Mouse (Mus musculus) C2C12 (cell line): ENCODE results near the gene Gm13285.
"Not testable (repeated sequence)": the region's sequence is repeated elsewhere in the genome, so short reads cannot be mapped to it uniquely, and the experiment has no call there.

Experiments used
- CEBPB ChIP-seq: IDR thresholded peaks from one replicate; pipeline ENCODE4 v1.6.1; 2011; ENCODE audit warnings: low read depth, mild to moderate bottlenecking, control low read depth, moderate library complexity
- CTCF ChIP-seq: IDR thresholded peaks from one replicate; pipeline ENCODE4 v1.5.1; 2011; ENCODE audit not compliant: control insufficient read depth, insufficient read depth, insufficient read length
- MAX ChIP-seq: IDR thresholded peaks from one replicate; pipeline ENCODE4 v1.6.1; 2011; ENCODE audit warnings: mild to moderate bottlenecking, control low read depth
- MYOD1 ChIP-seq: IDR thresholded peaks from one replicate; pipeline ENCODE4 v1.6.1; 2011; ENCODE audit warnings: low read depth; ENCODE audit not compliant: control insufficient read depth, insufficient read length
- MYOG ChIP-seq: IDR thresholded peaks from one replicate; pipeline ENCODE4 v1.6.1; 2011; ENCODE audit not compliant: control insufficient read depth, insufficient read length; ENCODE audit errors: extremely low read depth
- USF1 ChIP-seq: IDR thresholded peaks from one replicate; pipeline ENCODE4 v1.6.1; 2011; ENCODE audit warnings: low read depth, mild to moderate bottlenecking, control low read depth, moderate library complexity

GRCm38 (mm10) chr4:88762341-88762740 lies 37.1 kb upstream of the Gm13285 start:
- not testable (repeated sequence) for TF ChIP-seq CTCF, MYOD1, CEBPB, MAX, USF1, MYOG
